Mouse (Mus musculus) intestine, embryonic 16.5 days (tissue): ENCODE data around the gene Usp7. TPM values are rescaled to one million over a fixed set of nuclear protein-coding genes. Genes with fewer than 3 reads are reported as not detected.
"Not testable (repeated sequence)": the region's sequence is repeated elsewhere in the genome, so short reads cannot be mapped to it uniquely, and the experiment has no call there.

Experiments used
- ATAC-seq: fragments of 200-750 bp; cut with Nextera tagmentation; 2 replicates; pipeline ENCODE4 v1.8.0; 2017; ENCODE audit warnings: moderate TSS enrichment, moderate library complexity
- H3K27ac ChIP-seq: fragments of 300-500 bp; sonication (generic); 2 replicates; pipeline ENCODE4 v1.5.1; 2014; ENCODE audit warnings: mild to moderate bottlenecking, low read length
- H3K27me3 ChIP-seq: fragments of 300-500 bp; sonication (generic); replicated peaks from 2 replicates; pipeline ENCODE4 v1.6.1; 2014; ENCODE audit warnings: low read length, control low read depth, mixed read lengths; ENCODE audit not compliant: control insufficient read depth, insufficient read depth
- H3K36me3 ChIP-seq: fragments of 300-500 bp; sonication (generic); 2 replicates; pipeline ENCODE4 v1.6.1; 2014; ENCODE audit warnings: low read length, control low read depth; ENCODE audit not compliant: control insufficient read depth, insufficient read depth
- H3K4me1 ChIP-seq: fragments of 300-500 bp; sonication (generic); 2 replicates; pipeline ENCODE4 v1.6.1; 2014; ENCODE audit warnings: low read length, control low read depth, mixed read lengths; ENCODE audit not compliant: control insufficient read depth, insufficient read depth
- H3K4me2 ChIP-seq: fragments of 300-500 bp; sonication (generic); 2 replicates; pipeline ENCODE4 v1.6.1; 2014; ENCODE audit warnings: low read depth, low read length, control low read depth
- H3K4me3 ChIP-seq: fragments of 300-500 bp; sonication (generic); 2 replicates; pipeline ENCODE4 v1.5.1; 2014; ENCODE audit warnings: mild to moderate bottlenecking, low read length
- H3K9ac ChIP-seq: fragments of 300-500 bp; sonication (generic); 2 replicates; pipeline ENCODE4 v1.6.1; 2014; ENCODE audit warnings: low read depth, low read length
- H3K9me3 ChIP-seq: fragments of 300-500 bp; sonication (generic); 2 replicates; pipeline ENCODE4 v1.6.1; 2016; ENCODE audit warnings: low read length, control low read depth; ENCODE audit not compliant: control insufficient read depth
- WGBS: fragments of 180-500 bp; shearing (Covaris S2); extraction: QIAGEN DNeasy Blood & Tissue Kit; methylation state at CpG from one replicate; pipeline ENCODE4 v1.1.7; 2014; 5-methylcytosine and 5-hydroxymethylcytosine counted together
- polyA plus RNA-seq: library from polyadenylated mRNA; unstranded; fragments of >200 nt; fragmentation: Nextera tagmentation; extraction: Ambion mirVana; gene quantifications from 2 replicates; pipeline ENCODE4 v1.2.1, GENCODE M21; 2015

The Usp7 gene
- polyA plus RNA-seq, 1 experiment from 2014 or later, result 19.1 TPM

DNA sequence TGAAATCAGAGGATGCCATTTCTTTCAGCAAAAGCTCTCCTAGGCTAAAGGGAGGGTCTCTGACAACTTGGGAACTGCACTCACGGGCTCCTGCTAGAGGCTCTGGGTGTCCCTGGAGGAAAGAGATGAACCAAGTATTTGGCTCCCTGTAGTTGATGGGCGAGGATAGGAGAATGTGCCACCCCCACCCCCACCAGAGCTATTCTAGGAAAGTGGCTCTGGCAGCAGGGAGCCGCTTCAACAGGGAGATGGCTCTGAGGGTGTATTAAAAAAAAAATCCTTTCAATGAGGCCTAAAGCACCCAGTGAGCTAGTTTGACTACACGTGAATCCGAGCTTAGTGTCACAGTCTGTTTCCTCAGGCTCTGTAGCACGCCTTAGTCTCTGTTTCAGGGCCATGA is 29.1 kb downstream of the Usp7 start:
- 70% methylated on average over 6 of the region's 6 CpGs for WGBS
- H3K36me3 ChIP-seq, result no peaks in the 10 kb centered on the region
- H3K4me3 ChIP-seq, result no peak overlapping the region
- no peak overlapping the region for H3K4me2 ChIP-seq
- ATAC-seq, result no peak
- no peaks in the 10 kb centered on the region for H3K9me3 ChIP-seq
- no peak overlapping the region for H3K9ac ChIP-seq
- no peaks in the 10 kb centered on the region for H3K27me3 ChIP-seq
- no peak overlapping the region for H3K27ac ChIP-seq
- H3K4me1 ChIP-seq, result no peaks in the 10 kb centered on the region

DNA sequence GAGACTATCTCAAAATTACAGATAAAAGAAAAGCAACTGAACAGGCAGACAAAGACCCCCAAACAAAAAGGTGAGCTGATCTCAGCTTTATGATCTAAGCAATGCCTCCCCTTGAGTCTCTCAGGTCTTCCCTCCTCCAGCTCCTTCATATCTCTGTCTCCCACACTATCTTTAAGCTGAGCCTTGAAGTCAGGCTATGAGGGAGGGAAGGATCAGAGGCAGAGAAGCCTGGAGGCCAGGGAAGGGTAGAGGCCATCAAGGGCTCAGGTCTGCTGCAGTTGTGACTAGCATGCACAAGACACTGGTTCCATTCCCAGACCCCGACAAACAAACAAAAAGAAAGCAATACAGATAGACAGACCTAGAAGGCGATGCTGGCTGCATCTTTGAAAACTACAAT is 30.2 kb downstream of the Usp7 start:
- Histone ChIP-seq H3K4me3 (no peak overlapping the region), H3K27ac (no peak overlapping the region), H3K36me3 (no peaks in the 10 kb centered on the region), H3K9ac (no peak overlapping the region), H3K9me3 (no peaks in the 10 kb centered on the region), H3K4me2 (no peak overlapping the region), H3K27me3 (no peaks in the 10 kb centered on the region), H3K4me1 (no peaks in the 10 kb centered on the region)
- 87% methylated on average over 2 of the region's 2 CpGs for WGBS
- no peak for ATAC-seq

DNA sequence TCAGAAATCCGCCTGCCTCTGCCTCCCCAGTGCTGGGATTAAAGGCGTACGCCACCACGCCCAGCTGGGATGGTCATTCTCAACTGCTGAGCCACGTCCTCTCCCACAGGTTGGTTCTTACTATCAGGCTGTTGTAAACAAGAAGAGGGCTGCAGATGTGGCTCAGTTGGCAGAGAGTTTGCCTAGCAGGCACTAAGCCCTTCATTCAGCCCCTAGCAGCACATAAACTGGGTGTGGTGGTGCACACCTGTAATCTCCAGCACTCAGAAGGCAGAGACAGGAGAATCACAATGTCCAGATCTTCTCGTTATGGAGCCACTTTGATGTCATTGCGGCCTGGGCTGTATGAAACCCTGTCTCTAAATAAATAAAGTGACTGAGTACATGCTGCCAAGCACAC is 31.1 kb downstream of the Usp7 start:
- Histone ChIP-seq H3K27ac (no peak overlapping the region), H3K4me2 (no peak overlapping the region), H3K4me1 (no peaks in the 10 kb centered on the region), H3K4me3 (no peak overlapping the region), H3K27me3 (no peaks in the 10 kb centered on the region), H3K9ac (no peak overlapping the region), H3K36me3 (no peaks in the 10 kb centered on the region), H3K9me3 (no peaks in the 10 kb centered on the region)
- 86% methylated on average over 7 of the region's 7 CpGs for WGBS
- ATAC-seq, result no peak

DNA sequence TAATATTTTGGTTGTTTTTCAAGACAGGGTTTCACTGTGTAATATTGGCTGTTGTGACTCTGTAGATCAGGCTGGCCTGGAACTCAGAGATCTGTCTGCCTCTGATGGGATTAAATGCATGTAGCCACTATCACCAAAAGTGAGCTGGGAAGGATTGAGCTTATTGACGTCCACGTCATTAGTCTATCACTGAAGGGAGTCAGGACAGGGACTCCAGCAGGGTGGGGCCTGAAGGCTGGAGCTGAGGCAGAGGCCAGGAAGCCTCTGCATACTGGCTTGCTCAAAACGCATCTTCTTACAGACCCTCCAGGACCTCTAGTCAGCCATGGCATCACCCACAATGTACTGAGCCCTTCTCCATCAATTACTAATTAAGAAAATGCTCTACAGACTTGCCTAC is 33.1 kb downstream of the Usp7 start:
- Histone ChIP-seq H3K4me1 (no peaks in the 10 kb centered on the region), H3K4me2 (no peak overlapping the region), H3K9ac (no peak overlapping the region), H3K4me3 (no peak overlapping the region), H3K9me3 (no peaks in the 10 kb centered on the region), H3K27ac (no peak overlapping the region), H3K36me3 (no peaks in the 10 kb centered on the region), H3K27me3 (no peaks in the 10 kb centered on the region)
- 83% methylated on average over 3 of the region's 3 CpGs for WGBS
- no peak for ATAC-seq

DNA sequence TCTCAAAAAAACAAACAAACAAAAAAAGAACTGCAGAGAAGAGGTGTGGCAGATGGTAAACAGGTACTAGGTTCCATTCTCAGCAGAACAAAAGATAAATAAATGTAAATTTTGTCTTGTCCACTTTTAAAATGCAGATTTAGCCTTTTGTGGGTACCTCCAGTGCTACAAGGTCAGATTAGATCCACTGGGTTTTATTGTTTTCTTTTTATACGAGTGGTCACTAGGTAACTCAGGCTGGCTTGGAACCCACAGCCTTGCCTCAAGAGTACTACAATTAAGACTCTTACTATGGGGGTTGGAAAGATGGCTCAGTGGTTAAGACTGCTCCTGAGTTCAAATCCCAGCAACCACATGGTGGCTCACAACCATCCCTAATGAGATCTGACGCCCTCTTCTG is 33.9 kb downstream of the Usp7 start:
- 83% methylated on average over 2 of the region's 2 CpGs for WGBS

DNA sequence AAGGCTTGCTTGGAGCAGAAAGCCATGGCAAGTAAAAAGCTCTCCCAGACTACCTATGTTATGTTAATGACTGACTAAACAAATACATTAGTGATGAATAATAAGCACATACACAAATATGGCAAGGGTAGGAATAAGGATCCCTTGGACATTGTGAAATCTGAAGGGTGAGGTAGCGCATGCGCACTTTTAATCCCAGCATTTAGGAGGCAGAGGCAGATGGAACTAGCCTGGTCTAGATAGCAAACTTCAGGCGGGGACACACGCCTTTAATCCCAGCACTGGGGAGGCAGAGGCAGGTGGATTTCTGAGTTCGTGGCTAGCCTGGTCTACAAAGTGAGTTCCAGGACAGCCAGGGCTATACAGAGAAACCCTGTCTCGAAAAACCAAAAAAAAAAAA is 34.5 kb downstream of the Usp7 start:
- H3K4me2 ChIP-seq, H3K36me3 ChIP-seq, H3K9me3 ChIP-seq, H3K27ac ChIP-seq, H3K9ac ChIP-seq, ATAC-seq, H3K4me1 ChIP-seq, H3K27me3 ChIP-seq, H3K4me3 ChIP-seq: not testable (repeated sequence)
- 94% methylated on average over 5 of the region's 6 CpGs for WGBS

More for the DNA sequence above, 33.9 kb downstream of the Usp7 start:
- Histone ChIP-seq H3K27me3 (no peaks in the 10 kb centered on the region), H3K4me3 (no peak overlapping the region), H3K36me3 (no peaks in the 10 kb centered on the region), H3K4me1 (no peaks in the 10 kb centered on the region), H3K9ac (no peak overlapping the region), H3K27ac (no peak overlapping the region), H3K4me2 (no peak overlapping the region), H3K9me3 (no peaks in the 10 kb centered on the region)
- no peak for ATAC-seq

DNA sequence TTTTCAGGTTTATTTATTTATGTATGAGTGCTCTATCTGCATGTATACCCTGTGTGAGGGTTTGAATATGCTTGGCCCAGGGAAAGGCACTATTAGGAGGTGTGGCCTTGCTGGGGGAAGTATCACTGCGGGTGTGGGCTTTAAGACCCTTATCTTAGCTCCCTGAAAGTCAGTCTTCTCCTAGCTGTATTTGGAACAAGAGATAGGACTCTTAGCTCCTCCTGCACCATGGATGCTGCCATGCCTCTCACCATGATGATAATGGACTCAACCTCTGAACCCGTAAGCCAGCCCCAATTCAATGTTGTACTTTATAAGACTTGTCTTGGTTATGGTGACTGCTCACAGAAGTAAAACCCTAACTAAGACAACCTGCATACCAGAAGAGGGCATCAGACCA is 39.8 kb downstream of the Usp7 start:
- Histone ChIP-seq H3K9ac (no peak overlapping the region), H3K9me3 (no peaks in the 10 kb centered on the region), H3K36me3 (no peaks in the 10 kb centered on the region), H3K27ac (no peak overlapping the region), H3K4me2 (no peak overlapping the region), H3K27me3 (no peaks in the 10 kb centered on the region), H3K4me3 (no peak overlapping the region), H3K4me1 (no peaks in the 10 kb centered on the region)
- 84% methylated on average over 2 of the region's 2 CpGs for WGBS
- ATAC-seq, result peak; percentile 78

DNA sequence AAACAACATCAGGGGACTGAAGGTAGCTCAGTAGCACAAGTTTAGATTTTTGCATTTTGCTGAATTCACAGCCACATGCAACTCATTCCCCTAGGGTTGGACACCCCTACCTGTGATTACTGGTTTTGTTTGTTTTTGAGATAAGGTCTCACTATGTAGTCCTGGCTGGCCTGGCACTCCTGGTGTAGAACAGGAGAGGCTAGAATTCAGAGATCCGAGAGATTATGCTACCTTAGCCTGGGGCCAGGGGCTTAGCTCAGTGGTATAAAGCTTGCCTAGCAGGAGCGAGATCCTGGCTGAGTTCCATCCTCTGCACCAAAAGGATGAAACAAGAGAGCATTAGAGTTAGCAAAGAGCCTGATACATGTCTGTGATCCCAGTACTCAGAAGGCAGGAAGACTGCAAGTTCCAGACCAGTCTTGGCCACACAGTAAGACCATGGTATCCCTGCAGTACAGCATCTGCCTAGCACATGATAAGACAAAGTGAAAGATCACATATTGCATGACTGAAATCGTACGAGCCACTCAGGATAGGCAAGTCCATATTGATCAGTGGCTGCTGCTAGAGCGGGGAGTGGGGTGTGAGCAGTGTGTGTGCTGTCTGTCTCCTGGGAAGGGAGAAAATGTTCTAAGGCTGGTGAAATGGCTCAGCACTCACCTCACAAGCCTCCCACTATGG is 40.4 kb downstream of the Usp7 start:
- 54% methylated on average over 5 of the region's 5 CpGs for WGBS
- H3K36me3 ChIP-seq, result no peaks in the 10 kb centered on the region
- H3K4me2 ChIP-seq, result no peak overlapping the region
- H3K9ac ChIP-seq, result no peak overlapping the region
- H3K27ac ChIP-seq, result no peak overlapping the region
- H3K4me3 ChIP-seq, result no peak overlapping the region
- no peaks in the 10 kb centered on the region for H3K27me3 ChIP-seq
- H3K9me3 ChIP-seq, result no peaks in the 10 kb centered on the region
- H3K4me1 ChIP-seq, result no peaks in the 10 kb centered on the region
- peak; percentile 88 for ATAC-seq

DNA sequence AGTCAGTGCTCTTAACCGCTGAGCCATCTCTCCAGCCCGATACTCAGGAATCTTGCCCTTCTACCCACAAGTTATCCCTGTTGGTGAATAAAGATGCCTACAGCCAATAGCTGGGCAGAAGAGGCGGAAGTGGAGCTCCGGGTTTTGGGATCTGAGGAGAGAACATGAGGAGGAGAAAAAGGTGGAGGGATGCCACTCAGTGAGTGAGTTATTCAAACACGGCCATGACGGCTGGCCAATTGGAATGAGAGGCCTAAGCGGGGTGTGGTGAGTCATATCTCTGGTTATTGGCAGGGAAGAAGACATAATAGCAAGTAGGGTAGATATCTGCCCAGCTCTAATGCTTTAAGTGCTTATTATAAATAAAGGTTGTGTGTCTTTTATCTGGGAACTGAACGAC is 43.2 kb downstream of the Usp7 start:
- no peaks in the 10 kb centered on the region for H3K4me1 ChIP-seq
- no peaks in the 10 kb centered on the region for H3K9me3 ChIP-seq
- WGBS, result 91% methylated on average over 8 of the region's 8 CpGs
- H3K4me3 ChIP-seq, result no peak overlapping the region
- H3K27me3 ChIP-seq, result no peaks in the 10 kb centered on the region
- no peak overlapping the region for H3K9ac ChIP-seq
- no peak overlapping the region for H3K4me2 ChIP-seq
- H3K36me3 ChIP-seq, result no peaks in the 10 kb centered on the region
- no peak for ATAC-seq
- no peak overlapping the region for H3K27ac ChIP-seq

DNA sequence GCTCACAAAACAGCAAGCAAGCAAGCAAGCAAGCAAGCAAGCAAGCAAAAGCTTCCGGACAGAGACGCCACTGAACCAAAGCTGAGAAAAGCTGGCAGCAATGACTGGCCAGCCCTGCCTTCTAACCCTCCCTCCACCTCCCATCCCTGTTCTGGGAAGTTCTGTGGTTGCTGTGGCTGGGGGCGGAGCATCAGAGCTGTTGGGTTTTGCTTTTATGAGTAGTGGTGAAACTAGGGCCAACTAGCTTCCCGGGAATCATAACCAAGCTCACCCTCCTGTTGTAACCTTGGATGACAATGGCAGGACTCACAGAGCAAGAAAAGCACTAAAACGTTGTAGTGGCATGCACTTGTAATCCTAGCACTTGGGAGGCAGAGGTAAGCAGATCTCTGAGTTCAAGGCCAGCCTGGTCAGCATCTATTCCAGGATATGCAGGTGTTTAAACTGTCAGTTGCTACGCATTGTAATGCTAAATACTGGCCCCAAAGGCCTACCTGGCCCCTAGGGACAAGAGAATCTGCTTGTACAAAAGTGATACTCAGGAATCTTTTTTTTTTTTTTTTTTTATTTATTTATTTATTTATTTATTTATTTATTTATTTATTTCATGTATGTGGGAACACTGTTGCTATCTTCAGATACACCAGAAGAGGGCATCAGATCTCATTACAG is 43.8 kb downstream of the Usp7 start:
- H3K9me3 ChIP-seq, result no peaks in the 10 kb centered on the region
- WGBS, result 77% methylated on average over 6 of the region's 6 CpGs
- H3K4me3 ChIP-seq, result no peak overlapping the region
- H3K9ac ChIP-seq, result no peak overlapping the region
- no peaks in the 10 kb centered on the region for H3K36me3 ChIP-seq
- no peaks in the 10 kb centered on the region for H3K27me3 ChIP-seq
- no peaks in the 10 kb centered on the region for H3K4me1 ChIP-seq
- ATAC-seq, result no peak
- H3K4me2 ChIP-seq, result no peak overlapping the region
- no peak overlapping the region for H3K27ac ChIP-seq
